Mouse (Mus musculus) gastrocnemius, postnatal 36 days (tissue): ENCODE measurements around the gene Zfp653. TPM values are rescaled to one million over a fixed set of nuclear protein-coding genes. Genes with fewer than 3 reads are reported as not detected.

Source experiments
- DNase-seq, 2 experiments: peaks; one replicate each; pipeline ENCODE4 v3.0.0; 2022
- intact Hi-C: fragments of 180-260 bp; cut with DNase I; formaldehyde crosslinking; loops from one replicate; pipeline ENCODE4 v1.15.1; 2025
- microRNA-seq, 2 experiments: library from miRNA; unstranded; fragments of <30 nt; microRNA quantifications; one replicate each; pipeline ENCODE4 v1.2.0; 2021
- total RNA-seq, 2 experiments: library from RNA; stranded (reverse); gene quantifications; 2 replicates each; pipeline ENCODE4 v1.2.3; 2021

Gene Zfp653
- total RNA-seq, 2 experiments from 2014 or later = 2.9 to 3.8 TPM

GRCm38 (mm10) chr9:22041832-22042231 is 29.3 kb downstream of the Zfp653 start:
- DNase-seq = no peak
- intact Hi-C loops = no loop called here

GRCm38 (mm10) chr9:22037826-22038225 is 33.4 kb downstream of the Zfp653 start:
- no peak for DNase-seq
- intact Hi-C loops = no loop called here

DNA sequence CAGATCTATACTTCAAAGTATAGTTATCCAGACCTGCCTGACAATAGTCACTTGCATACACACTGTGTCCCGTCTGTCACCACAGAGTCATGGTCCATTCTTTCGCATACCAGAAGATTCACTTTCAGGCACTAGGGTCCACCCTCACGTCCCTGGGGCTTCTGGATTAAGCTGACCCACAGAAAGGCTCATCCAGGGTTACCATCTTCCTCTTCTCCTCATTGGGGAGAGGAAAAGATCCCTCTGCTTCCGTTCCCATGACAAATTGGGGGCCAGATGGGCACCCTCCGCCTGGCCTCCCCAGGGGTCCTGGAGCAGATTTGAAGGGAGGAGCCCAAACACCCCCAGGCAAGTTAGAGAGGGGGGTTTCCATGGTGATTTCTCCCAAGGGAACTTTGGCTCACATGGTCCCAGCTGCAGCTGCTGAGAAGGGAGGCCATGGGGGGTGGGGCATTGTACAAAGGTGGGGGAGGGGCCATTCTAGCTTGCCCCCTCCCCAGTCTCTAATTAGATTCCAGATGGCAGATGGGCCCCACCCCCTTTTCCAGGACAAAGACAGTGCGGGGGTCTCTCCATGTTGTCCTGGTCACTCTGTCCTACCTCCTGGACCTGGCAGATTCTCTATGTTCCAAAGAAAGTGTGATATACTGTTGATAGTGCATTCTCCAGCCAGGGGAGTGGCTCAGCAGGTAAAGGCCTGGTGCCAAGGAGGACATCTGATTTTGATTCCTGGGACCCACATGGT is 35.7 kb downstream of the Zfp653 start:
- DNase-seq = no peak

GRCm38 (mm10) chr9:22030386-22030785 is 40.8 kb downstream of the Zfp653 start:
- intact Hi-C loops = no loop called here
- DNase-seq = no peak

More for the DNA sequence above, 35.7 kb downstream of the Zfp653 start:
- intact Hi-C loops = no loop called here

GRCm38 (mm10) chr9:22028467-22028866 is 42.7 kb downstream of the Zfp653 start:
- DNase-seq = no peak
- intact Hi-C loops = no loop called here

- intact Hi-C loops = no loop called here
- no peak for DNase-seq
These were observed 46.6 kb downstream of the Zfp653 start for GRCm38 (mm10) chr9:22024592-22024991.

DNA sequence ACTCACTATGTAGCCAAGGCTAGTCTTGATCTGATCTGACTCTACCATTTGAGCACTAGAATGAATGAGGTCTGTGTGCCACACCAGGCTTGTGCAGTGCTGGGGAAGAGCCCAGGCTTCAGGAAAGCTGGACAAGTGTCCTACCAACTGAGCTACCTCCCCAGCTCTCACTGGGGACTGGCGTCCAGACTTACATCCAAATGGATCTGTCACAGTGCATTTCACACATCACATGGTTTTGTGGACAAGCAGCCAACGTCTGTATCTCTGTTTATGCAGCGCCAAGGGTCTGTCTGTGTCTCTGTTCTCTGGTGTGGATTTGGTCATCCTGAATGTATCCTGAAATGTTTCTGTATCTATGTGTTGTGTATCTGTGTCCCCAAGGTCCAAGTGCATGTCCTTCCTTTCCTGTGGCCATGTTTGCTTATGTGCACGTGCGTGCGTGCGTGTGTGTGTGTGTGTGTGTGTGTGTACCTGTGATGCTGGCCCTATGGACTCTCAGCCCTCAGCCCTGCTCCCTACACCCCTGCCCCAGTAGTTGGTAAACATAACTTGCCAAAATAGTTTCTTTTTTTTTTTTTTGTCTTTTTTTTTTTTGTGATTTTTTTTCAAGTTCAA is 53.9 kb downstream of the Zfp653 start:
- intact Hi-C loops = no loop called here
- no peak for DNase-seq

DNA sequence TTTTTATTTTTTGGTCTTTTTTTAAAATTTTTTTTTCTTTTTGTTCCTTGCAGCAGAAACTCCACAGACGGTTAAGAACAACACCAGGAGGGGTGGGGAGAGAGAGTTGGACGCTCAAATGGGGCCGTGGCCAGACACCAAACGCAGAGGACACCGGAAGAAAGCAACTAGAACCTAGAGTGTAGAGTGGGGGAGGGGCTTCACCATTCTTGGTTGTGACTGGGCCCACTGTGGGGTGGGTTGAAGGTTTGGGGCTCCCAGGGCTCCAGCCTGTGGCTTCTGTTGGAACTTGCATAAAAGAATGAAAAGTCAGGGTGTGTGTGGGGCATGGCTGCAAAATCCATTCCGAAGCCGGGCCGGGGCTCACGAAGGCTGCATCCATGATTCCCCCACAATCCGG is 54.9 kb downstream of the Zfp653 start:
- DNase-seq = no peak
- intact Hi-C loops = no loop called here

- intact Hi-C loops = no loop called here
- DNase-seq = no peak
These were observed 58.4 kb downstream of the Zfp653 start for GRCm38 (mm10) chr9:22012731-22013130.

- DNase-seq = no peak
- intact Hi-C loops = no loop called here
These were observed 60.1 kb downstream of the Zfp653 start for GRCm38 (mm10) chr9:22011055-22011454.

Small RNAs within 50 kb of the gene (microRNA-seq; reads per million reads assigned to microRNA genes)
- 0 reads per million in 2 experiments for gene Mir7084

Other genes starting within 250 kb of the Zfp653 start
- gene Angptl8, start 235.9 kb downstream of the Zfp653 start, total RNA-seq = not detected
- 10 to 100 TPM; 10.1 to 12.5 TPM for gene Dock6, start 218.7 kb downstream of the Zfp653 start, total RNA-seq
- gene Rab3d, start 153.2 kb downstream of the Zfp653 start, total RNA-seq = 1 to 10 TPM; 2.3 to 4.1 TPM
- gene Ccdc159, start 143.9 kb downstream of the Zfp653 start, total RNA-seq = under 1 TPM in 1 of 2 experiments, not detected in 1; 0.30 TPM
- 10 to 100 TPM in 1 of 2 experiments, 1 to 10 TPM in 1; 7.8 to 10.5 TPM for gene Tmem205, start 143.8 kb downstream of the Zfp653 start, total RNA-seq
- gene Plppr2, start 134.3 kb downstream of the Zfp653 start, total RNA-seq = under 1 TPM; 0.49 to 0.64 TPM
- gene Swsap1, start 115.6 kb downstream of the Zfp653 start, total RNA-seq = 1 to 10 TPM; 1.4 to 2.2 TPM
- gene Epor, start 107.9 kb downstream of the Zfp653 start, total RNA-seq = under 1 TPM; 0.23 to 0.59 TPM
- gene Rgl3, start 81.9 kb downstream of the Zfp653 start, total RNA-seq = under 1 TPM; 0.28 to 0.42 TPM
- gene Ccdc151, start 68.7 kb downstream of the Zfp653 start, total RNA-seq = under 1 TPM in 1 of 2 experiments, not detected in 1; 0.25 TPM
- 10 to 100 TPM; 27.4 to 27.6 TPM for gene Prkcsh, start 68.6 kb downstream of the Zfp653 start, total RNA-seq
- under 1 TPM in 1 of 2 experiments, not detected in 1; 0.26 TPM for gene Elavl3, start 19.4 kb downstream of the Zfp653 start, total RNA-seq
- not detected for gene Gm49318, start 117 bp downstream of the Zfp653 start, total RNA-seq
- gene Ecsit, start 14.1 kb upstream of the Zfp653 start, total RNA-seq = 10 to 100 TPM; 82.2 to 86.9 TPM
- 1 to 10 TPM; 1.4 to 2.1 TPM for gene Cnn1, start 27.8 kb upstream of the Zfp653 start, total RNA-seq
- gene Elof1, start 45.8 kb upstream of the Zfp653 start, total RNA-seq = 10 to 100 TPM; 32.5 to 35.3 TPM
- gene Acp5, start 64.3 kb upstream of the Zfp653 start, total RNA-seq = 1 to 10 TPM; 1.1 to 2.9 TPM
- 10 to 100 TPM; 29.4 to 31.2 TPM for gene Pigyl, start 85.5 kb upstream of the Zfp653 start, total RNA-seq
- not detected for gene Zfp872, start 116.7 kb upstream of the Zfp653 start, total RNA-seq
- 1 to 10 TPM; 5.9 to 6.7 TPM for gene Zfp809, start 154.3 kb upstream of the Zfp653 start, total RNA-seq
- not detected for gene Zfp599, start 188.5 kb upstream of the Zfp653 start, total RNA-seq
- gene Zfp810, start 236.3 kb upstream of the Zfp653 start, total RNA-seq = under 1 TPM; 0.69 to 0.72 TPM